Mouse (Mus musculus) erythroblast, embryonic 14.5 days (primary cell): ENCODE data around the gene Hist2h2bb.

ENCODE experiments used
- GATA1 ChIP-seq: IDR thresholded peaks from 2 replicates; pipeline ENCODE4 v1.6.1; 2012; ENCODE audit warnings: low read length, inconsistent platforms, mixed read lengths
- TAL1 ChIP-seq: IDR thresholded peaks from 3 replicates; pipeline ENCODE4 v1.6.1; 2012; ENCODE audit warnings: low read length, inconsistent platforms, mixed read lengths

GRCm38 (mm10) chr3:96243921-96244572 is 25.5 kb upstream of the Hist2h2bb start:
- TF ChIP-seq GATA1: no peak
- TF ChIP-seq TAL1: no peak
